Comparison of ENCODE assay signal across 8 mouse cellular contexts in the genomic region with DNA sequence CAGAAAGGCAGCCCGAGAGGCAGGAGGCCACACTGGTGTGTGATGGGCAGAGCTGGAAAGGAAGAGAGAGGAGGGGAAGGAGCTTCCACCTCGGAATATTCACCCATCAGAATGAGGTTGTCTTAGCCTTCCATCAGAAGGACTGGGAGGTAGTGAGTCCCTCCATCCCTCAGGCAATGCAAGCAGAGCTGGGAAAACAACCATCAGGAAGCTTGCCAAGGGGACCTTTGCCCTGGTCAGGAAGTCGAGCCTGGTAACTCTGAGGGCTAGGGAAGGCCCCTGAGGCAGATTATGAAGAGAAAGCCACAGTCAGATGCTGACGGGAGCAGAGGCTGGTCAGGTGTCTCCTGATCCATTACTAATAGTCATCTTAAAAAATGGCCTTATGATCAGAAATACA. TPM values are rescaled to one million over a fixed set of nuclear protein-coding genes. Genes with fewer than 3 reads are reported as not detected.
A peak's percentile ranks its signal among the peaks of the same experiment; 100 is the strongest.
DNase-seq lines count a peak whose midpoint lies in the region; ATAC-seq lines count a peak whose summit lies in the region.

No protein-coding gene starts in this region.

- peaks cover 45% of the 10 kb centered on the region for H3K4me1 ChIP-seq in heart, embryonic 13.5 days
- H3K4me1 ChIP-seq in hindbrain, embryonic 15.5 days (replicated peaks), result peaks cover 25% of the 10 kb centered on the region
- peaks cover 24% of the 10 kb centered on the region for H3K4me1 ChIP-seq in liver, embryonic 11.5 days (replicated peaks; ENCODE audit: control insufficient read depth, insufficient read depth, low read length)
- peaks cover 4% of the 10 kb centered on the region for H3K4me1 ChIP-seq in midbrain, embryonic 11.5 days (ENCODE audit: control insufficient read depth, insufficient read depth, low read length)

- DNase-seq in heart, adult 9 months (ENCODE audit: low spot score in 2 of 2), result no peak
- peak; percentile 80 for DNase-seq in adipocyte (ENCODE audit: low spot score)
- no peak for DNase-seq in liver, embryonic 11.5 days (ENCODE audit: low spot score)
- no peak for DNase-seq in right cerebral cortex, postnatal 10 days (ENCODE audit: low spot score in 2 of 2)
- no peak for DNase-seq in midbrain, embryonic 11.5 days (ENCODE audit: low spot score, missing footprints)

- no peak overlapping the region for H3K4me3 ChIP-seq in heart, embryonic 13.5 days
- H3K4me3 ChIP-seq in hindbrain, embryonic 15.5 days, result no peak overlapping the region
- H3K4me3 ChIP-seq in liver, embryonic 11.5 days (ENCODE audit: low read depth, low read length), result no peak overlapping the region
- no peak overlapping the region for H3K4me3 ChIP-seq in midbrain, embryonic 11.5 days (ENCODE audit: low read depth, low read length)

- peak overlapping the region; percentile 82 for H3K27ac ChIP-seq in heart, embryonic 13.5 days (replicated peaks)
- peak overlapping the region; percentile 42; the same call in 1 of the 2 replicates for H3K27ac ChIP-seq in hindbrain, embryonic 15.5 days (replicated peaks)
- peak overlapping the region; percentile 32; the same call in 1 of the 2 replicates for H3K27ac ChIP-seq in liver, embryonic 11.5 days (ENCODE audit: low read depth, low read length)
- no peak overlapping the region for H3K27ac ChIP-seq in midbrain, embryonic 11.5 days (ENCODE audit: low read depth, low read length)

- no peak for ATAC-seq in heart, embryonic 13.5 days (ENCODE audit: extremely low read depth, insufficient number of reproducible peaks, low FRiP score, low TSS enrichment)
- ATAC-seq in hindbrain, embryonic 15.5 days (ENCODE audit: low FRiP score, low read depth), result 0 out of 2 replicates have a peak, but pooled peaks have one; percentile 42
- ATAC-seq in liver, embryonic 11.5 days (replicated peaks; ENCODE audit: low FRiP score), result no peak
- no peak for ATAC-seq in megakaryocyte progenitor cell, adult 5-6 weeks (replicated peaks; ENCODE audit: poor library complexity)
- no peak for ATAC-seq in midbrain, embryonic 11.5 days (ENCODE audit: low FRiP score)

- H3K27me3 ChIP-seq in heart, embryonic 13.5 days (replicated peaks), result no peaks in the 10 kb centered on the region
- no peaks in the 10 kb centered on the region for H3K27me3 ChIP-seq in hindbrain, embryonic 15.5 days
- no peaks in the 10 kb centered on the region for H3K27me3 ChIP-seq in liver, embryonic 11.5 days (replicated peaks; ENCODE audit: control insufficient read depth, insufficient read depth, low read length)
- H3K27me3 ChIP-seq in midbrain, embryonic 11.5 days (ENCODE audit: control insufficient read depth, insufficient read depth, low read length), result no peaks in the 10 kb centered on the region

- no peaks in the 10 kb centered on the region for H3K9me3 ChIP-seq in heart, embryonic 13.5 days
- H3K9me3 ChIP-seq in hindbrain, embryonic 15.5 days, result no peaks in the 10 kb centered on the region
- H3K9me3 ChIP-seq in liver, embryonic 11.5 days (ENCODE audit: control insufficient read depth, low read length), result no peaks in the 10 kb centered on the region
- H3K9me3 ChIP-seq in midbrain, embryonic 11.5 days (ENCODE audit: control insufficient read depth, low read length), result no peaks in the 10 kb centered on the region

- peaks cover 36% of the 10 kb centered on the region for H3K36me3 ChIP-seq in heart, embryonic 13.5 days
- H3K36me3 ChIP-seq in hindbrain, embryonic 15.5 days, result no peaks in the 10 kb centered on the region
- H3K36me3 ChIP-seq in liver, embryonic 11.5 days (ENCODE audit: control insufficient read depth, insufficient read depth, low read length), result no peaks in the 10 kb centered on the region; the same call in 1 of the 2 replicates
- no peaks in the 10 kb centered on the region for H3K36me3 ChIP-seq in midbrain, embryonic 11.5 days (ENCODE audit: control insufficient read depth, insufficient read depth, low read length)

- no peak overlapping the region for H3K4me2 ChIP-seq in heart, embryonic 13.5 days
- H3K4me2 ChIP-seq in hindbrain, embryonic 15.5 days, result no peak overlapping the region
- H3K4me2 ChIP-seq in liver, embryonic 11.5 days, result no peak overlapping the region
- no peak overlapping the region for H3K4me2 ChIP-seq in midbrain, embryonic 11.5 days

- H3K9ac ChIP-seq in heart, embryonic 13.5 days, result peak overlapping the region; percentile 34
- H3K9ac ChIP-seq in hindbrain, embryonic 15.5 days, result no peak overlapping the region
- H3K9ac ChIP-seq in liver, embryonic 11.5 days (ENCODE audit: low read depth, low read length), result no peak overlapping the region
- no peak overlapping the region for H3K9ac ChIP-seq in midbrain, embryonic 11.5 days (ENCODE audit: low read length)

- 30% methylated on average over 4 of the region's 4 CpGs for WGBS in heart, embryonic 13.5 days
- 30% methylated on average over 4 of the region's 4 CpGs for WGBS in hindbrain, embryonic 15.5 days
- 49% methylated on average over 4 of the region's 4 CpGs for WGBS in liver, embryonic 11.5 days
- 44% methylated on average over 4 of the region's 4 CpGs for whole genome bisulfite sequencing in midbrain, embryonic 11.5 days

RNA-seq across cellular contexts. Expression of a gene that starts 31.7 kb away (rescaled TPM):
- 93.7 and 99.8 TPM in 2 replicates for polyA plus RNA-seq in heart, embryonic 13.5 days (2015; fragmentation: Nextera tagmentation; extraction: Ambion mirVana)
- polyA plus RNA-seq in hindbrain, embryonic 15.5 days (2015; fragmentation: Nextera tagmentation; extraction: Ambion mirVana), result 33.2 and 40.7 TPM in 2 replicates
- polyA plus RNA-seq in liver, embryonic 11.5 days (2014; fragmentation: Nextera tagmentation; extraction: Ambion mirVana), result 96.3 and 97.0 TPM in 2 replicates
- total RNA-seq in megakaryocyte progenitor cell, adult 5-6 weeks (2015), result 87.8 and 114 TPM in 2 replicates
- total RNA-seq in megakaryocyte progenitor cell, adult 5-6 weeks (2017), result 20.4 and 31.9 TPM in 2 replicates
- 36.2 and 37.4 TPM in 2 replicates for polyA plus RNA-seq in midbrain, embryonic 11.5 days (2014; fragmentation: Nextera tagmentation; extraction: Ambion mirVana)

RNA-seq across cellular contexts. Expression of a gene that starts 43.1 kb away (rescaled TPM):
- 20.8 and 22.6 TPM in 2 replicates for polyA plus RNA-seq in heart, embryonic 13.5 days (2015; fragmentation: Nextera tagmentation; extraction: Ambion mirVana)
- polyA plus RNA-seq in hindbrain, embryonic 15.5 days (2015; fragmentation: Nextera tagmentation; extraction: Ambion mirVana), result 15.7 and 16.1 TPM in 2 replicates
- 11.3 and 13.4 TPM in 2 replicates for polyA plus RNA-seq in liver, embryonic 11.5 days (2014; fragmentation: Nextera tagmentation; extraction: Ambion mirVana)
- 1.2 and 1.3 TPM in 2 replicates for total RNA-seq in megakaryocyte progenitor cell, adult 5-6 weeks (2015)
- total RNA-seq in megakaryocyte progenitor cell, adult 5-6 weeks (2017), result 0.41 and 0.92 TPM in 2 replicates
- polyA plus RNA-seq in midbrain, embryonic 11.5 days (2014; fragmentation: Nextera tagmentation; extraction: Ambion mirVana), result 10.1 and 11.4 TPM in 2 replicates
